Comparison of ENCODE assay signal across 13 mouse cellular contexts in the genomic region with DNA sequence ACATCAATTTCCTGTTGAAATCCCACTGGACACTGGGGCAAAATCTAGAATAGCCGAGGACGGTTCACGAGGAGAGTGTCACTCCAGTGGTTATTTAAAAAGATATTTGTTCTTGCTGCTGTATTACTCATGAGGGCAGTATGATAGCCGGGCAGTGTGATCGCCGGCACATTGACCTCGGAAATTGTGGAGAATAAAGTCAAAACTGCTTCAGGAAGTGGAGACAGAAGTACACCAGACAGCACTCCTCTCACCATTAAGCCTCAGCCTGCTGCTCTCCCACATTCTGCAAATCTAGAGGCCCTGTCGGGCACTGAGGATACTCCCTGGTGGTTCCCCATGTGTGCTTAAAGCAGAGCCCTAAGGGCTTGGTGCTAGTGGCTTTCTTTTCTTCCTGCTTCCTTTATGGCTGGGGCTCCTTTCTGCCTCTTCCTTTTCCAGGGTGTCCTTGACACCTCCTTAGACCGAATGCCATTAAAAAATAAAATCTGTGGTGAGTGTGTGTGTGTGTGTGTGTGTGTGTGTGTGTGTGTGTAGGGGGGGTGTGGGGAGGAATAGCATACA.
DNase-seq lines count a peak whose midpoint lies in the region; ATAC-seq lines count a peak whose summit lies in the region.
"Had no signal": no experiment of that assay in that cellular context is flagged by ENCODE, and none has a peak within 500 bp of the region (broad histone marks: within the 10 kb centered on the region; RNA-seq: fewer than 3 reads in every experiment).

No protein-coding gene starts in this region.

- H3K4me2 ChIP-seq in heart, embryonic 15.5 days, result no peak overlapping the region
- H3K4me2 ChIP-seq in lung, embryonic 16.5 days (ENCODE audit: low read depth, low read length), result no peak overlapping the region
- H3K4me2 ChIP-seq in intestine, embryonic 15.5 days (replicated peaks), result no peak overlapping the region
- H3K4me2 ChIP-seq in stomach, embryonic 15.5 days, result no peak overlapping the region
- H3K4me2 ChIP-seq: midbrain, embryonic 12.5 days; neural tube, embryonic 12.5 days had no signal

- H3K27ac ChIP-seq in heart, embryonic 15.5 days, result peak overlapping the region; percentile 67
- H3K27ac ChIP-seq in lung, embryonic 16.5 days (ENCODE audit: low read length), result peak overlapping the region; percentile 91
- H3K27ac ChIP-seq in intestine, embryonic 15.5 days, result peak overlapping the region; percentile 46; the same call in 1 of the 2 replicates
- peak overlapping the region; percentile 49 for H3K27ac ChIP-seq in stomach, embryonic 15.5 days
- H3K27ac ChIP-seq: liver, embryonic 14.5 days; midbrain, embryonic 12.5 days; neural tube, embryonic 12.5 days had no signal

- no peak for ATAC-seq in heart, embryonic 15.5 days (replicated peaks; ENCODE audit: insufficient number of reproducible peaks, insufficient read depth, low FRiP score, low read depth)
- no peak for ATAC-seq in lung, embryonic 16.5 days (ENCODE audit: low read depth)
- ATAC-seq in intestine, embryonic 15.5 days, result peak; percentile 46
- ATAC-seq in stomach, embryonic 15.5 days (ENCODE audit: insufficient read depth, low FRiP score, low read depth), result no peak
- ATAC-seq: hindbrain, embryonic 16.5 days had no signal

- WGBS in heart, embryonic 15.5 days, result 36% methylated on average over 9 of the region's 9 CpGs
- WGBS in lung, embryonic 16.5 days, result 24% methylated on average over 9 of the region's 9 CpGs
- WGBS in intestine, embryonic 15.5 days, result 36% methylated on average over 9 of the region's 9 CpGs
- WGBS in stomach, embryonic 15.5 days, result 32% methylated on average over 9 of the region's 9 CpGs

- no peak overlapping the region for H3K4me3 ChIP-seq in heart, embryonic 15.5 days
- no peak overlapping the region for H3K4me3 ChIP-seq in lung, embryonic 16.5 days (ENCODE audit: low read length)
- H3K4me3 ChIP-seq in intestine, embryonic 15.5 days (replicated peaks), result no peak overlapping the region
- H3K4me3 ChIP-seq in stomach, embryonic 15.5 days (replicated peaks), result no peak overlapping the region
- H3K4me3 ChIP-seq: midbrain, embryonic 12.5 days; neural tube, embryonic 12.5 days had no signal

- no peaks in the 10 kb centered on the region for H3K36me3 ChIP-seq in heart, embryonic 15.5 days
- H3K36me3 ChIP-seq in lung, embryonic 16.5 days (ENCODE audit: control insufficient read depth, insufficient read depth, low read length), result no peaks in the 10 kb centered on the region
- H3K36me3 ChIP-seq in intestine, embryonic 15.5 days, result no peaks in the 10 kb centered on the region
- H3K36me3 ChIP-seq in stomach, embryonic 15.5 days, result no peaks in the 10 kb centered on the region
- H3K36me3 ChIP-seq: midbrain, embryonic 12.5 days; neural tube, embryonic 12.5 days had no signal

- H3K9me3 ChIP-seq in heart, embryonic 15.5 days (replicated peaks), result no peaks in the 10 kb centered on the region
- no peaks in the 10 kb centered on the region for H3K9me3 ChIP-seq in lung, embryonic 16.5 days (ENCODE audit: control insufficient read depth, low read length)
- H3K9me3 ChIP-seq in intestine, embryonic 15.5 days, result no peaks in the 10 kb centered on the region
- no peaks in the 10 kb centered on the region for H3K9me3 ChIP-seq in stomach, embryonic 15.5 days
- H3K9me3 ChIP-seq: midbrain, embryonic 12.5 days; neural tube, embryonic 12.5 days had no signal

- DNase-seq in heart, postnatal 4 days, result no peak
- no peak for DNase-seq in lung, postnatal 10 days
- no peak for DNase-seq in adipocyte (ENCODE audit: low spot score)
- DNase-seq: adrenal gland, postnatal 14 days; thymus, postnatal 14 days had no signal

- H3K9ac ChIP-seq in heart, embryonic 15.5 days, result no peak overlapping the region
- H3K9ac ChIP-seq in lung, embryonic 16.5 days (ENCODE audit: low read length), result no peak overlapping the region
- no peak overlapping the region for H3K9ac ChIP-seq in intestine, embryonic 15.5 days
- H3K9ac ChIP-seq in stomach, embryonic 15.5 days, result no peak overlapping the region
- H3K9ac ChIP-seq: liver, embryonic 14.5 days; midbrain, embryonic 12.5 days; neural tube, embryonic 12.5 days had no signal

- H3K27me3 ChIP-seq in heart, embryonic 15.5 days, result no peaks in the 10 kb centered on the region
- H3K27me3 ChIP-seq in lung, embryonic 16.5 days (ENCODE audit: control insufficient read depth, insufficient read depth, low read depth, low read length), result no peaks in the 10 kb centered on the region
- no peaks in the 10 kb centered on the region for H3K27me3 ChIP-seq in intestine, embryonic 15.5 days (replicated peaks)
- H3K27me3 ChIP-seq in stomach, embryonic 15.5 days (replicated peaks), result no peaks in the 10 kb centered on the region
- H3K27me3 ChIP-seq: neural tube, embryonic 12.5 days had no signal

- peaks cover 6% of the 10 kb centered on the region for H3K4me1 ChIP-seq in heart, embryonic 15.5 days (replicated peaks)
- peaks cover 23% of the 10 kb centered on the region for H3K4me1 ChIP-seq in lung, embryonic 16.5 days (replicated peaks; ENCODE audit: control insufficient read depth, insufficient read depth, low read length)
- peaks cover 7% of the 10 kb centered on the region for H3K4me1 ChIP-seq in intestine, embryonic 15.5 days (replicated peaks)
- peaks cover 8% of the 10 kb centered on the region; the same call in 1 of the 2 replicates for H3K4me1 ChIP-seq in stomach, embryonic 15.5 days
- H3K4me1 ChIP-seq: neural tube, embryonic 12.5 days had no signal
